Mouse (Mus musculus) ovary, postnatal 36 days (tissue): ENCODE measurements around the gene Sfswap.
"Not testable (repeated sequence)": the region's sequence is repeated elsewhere in the genome, so short reads cannot be mapped to it uniquely, and the experiment has no call there.

Source experiments
- DNase-seq: peaks from one replicate; pipeline ENCODE4 v3.0.0; 2022; ENCODE audit warnings: low spot score, mixed read lengths

The Sfswap gene

GRCm38 (mm10) chr5:129586016-129586415 is 85.0 kb downstream of the Sfswap start:
- DNase-seq = peak; percentile 81

- DNase-seq = no peak
Measured at GRCm38 (mm10) chr5:129586471-129586870, 85.5 kb downstream of the Sfswap start.

- DNase-seq = no peak
Measured at GRCm38 (mm10) chr5:129590915-129591314, 89.9 kb downstream of the Sfswap start.

GRCm38 (mm10) chr5:129594116-129595114 is 93.4 kb downstream of the Sfswap start:
- peak; percentile 75 for DNase-seq

- peak; percentile 34 for DNase-seq
Measured at GRCm38 (mm10) chr5:129602071-129602487, 101.1 kb downstream of the Sfswap start.

GRCm38 (mm10) chr5:129607476-129607875 is 106.5 kb downstream of the Sfswap start:
- DNase-seq = no peak

GRCm38 (mm10) chr5:129611060-129611459 is 110.0 kb downstream of the Sfswap start:
- DNase-seq = peak; percentile 58

GRCm38 (mm10) chr5:129620600-129620999 is 119.6 kb downstream of the Sfswap start:
- DNase-seq = not testable (repeated sequence)
